Comparison of ENCODE assay signal across 8 mouse cellular contexts in genomic region chr2:125249339-125249738, GRCm38 (mm10). TPM values are rescaled to one million over a fixed set of nuclear protein-coding genes. Genes with fewer than 3 reads are reported as not detected.
DNase-seq lines count a peak whose midpoint lies in the region; ATAC-seq lines count a peak whose summit lies in the region.

No protein-coding gene starts in this region.

- H3K9me3 ChIP-seq in erythroblast, embryonic 14.5 days (ENCODE audit: control insufficient read depth, low read length): no peaks in the 10 kb centered on the region; the same call in 1 of the 2 replicates
- no peaks in the 10 kb centered on the region for H3K9me3 ChIP-seq in liver, embryonic 11.5 days (ENCODE audit: control insufficient read depth, low read length)
- 0 out of 2 replicates have a peak, but pooled peaks cover under 1% of the 10 kb centered on the region for H3K9me3 ChIP-seq in forebrain, embryonic 12.5 days
- H3K9me3 ChIP-seq in liver, embryonic 15.5 days (replicated peaks): no peaks in the 10 kb centered on the region

- peaks cover 62% of the 10 kb centered on the region for H3K4me1 ChIP-seq in erythroblast, embryonic 14.5 days (ENCODE audit: control insufficient read depth)
- H3K4me1 ChIP-seq in liver, embryonic 11.5 days (replicated peaks; ENCODE audit: control insufficient read depth, insufficient read depth, low read length): peaks cover 25% of the 10 kb centered on the region
- H3K4me1 ChIP-seq in forebrain, embryonic 12.5 days: peaks cover 24% of the 10 kb centered on the region
- H3K4me1 ChIP-seq in liver, embryonic 15.5 days (replicated peaks): peaks cover 53% of the 10 kb centered on the region

- H3K27ac ChIP-seq in liver, embryonic 11.5 days (ENCODE audit: low read depth, low read length): no peak overlapping the region
- no peak overlapping the region for H3K27ac ChIP-seq in forebrain, embryonic 12.5 days
- 0 out of 2 replicates have a peak overlapping the region, but pooled peaks have one; percentile 12 for H3K27ac ChIP-seq in liver, embryonic 15.5 days (replicated peaks)

- 67% methylated on average over 4 of the region's 4 CpGs for WGBS in liver, embryonic 11.5 days
- WGBS in forebrain, embryonic 12.5 days: 85% methylated on average over 4 of the region's 4 CpGs
- WGBS in liver, embryonic 15.5 days (ENCODE audit: insufficient replicate concordance): 44% methylated on average over 4 of the region's 4 CpGs

- H3K36me3 ChIP-seq in erythroblast, embryonic 14.5 days (ENCODE audit: control insufficient read depth): peaks cover 61% of the 10 kb centered on the region
- peaks cover 33% of the 10 kb centered on the region for H3K36me3 ChIP-seq in liver, embryonic 11.5 days (ENCODE audit: control insufficient read depth, insufficient read depth, low read length)
- H3K36me3 ChIP-seq in forebrain, embryonic 12.5 days (replicated peaks): peaks cover 39% of the 10 kb centered on the region
- H3K36me3 ChIP-seq in liver, embryonic 15.5 days (replicated peaks): peaks cover 48% of the 10 kb centered on the region

- no peak for ATAC-seq in erythroblast, adult 5-6 weeks (replicated peaks; ENCODE audit: low FRiP score, poor library complexity, severe bottlenecking)
- no peak for ATAC-seq in liver, embryonic 11.5 days (replicated peaks; ENCODE audit: low FRiP score)
- no peak for ATAC-seq in forebrain, embryonic 12.5 days (ENCODE audit: low FRiP score)
- ATAC-seq in liver, embryonic 15.5 days (ENCODE audit: insufficient read depth): no peak
- ATAC-seq in megakaryocyte-erythroid progenitor cell, adult 5-6 weeks (replicated peaks; ENCODE audit: low FRiP score, low TSS enrichment, poor library complexity, severe bottlenecking): no peak

- peak overlapping the region; percentile 87 for H3K4me3 ChIP-seq in erythroblast, embryonic 14.5 days (replicated peaks)
- H3K4me3 ChIP-seq in liver, embryonic 11.5 days (ENCODE audit: low read depth, low read length): peak overlapping the region; percentile 94
- peak overlapping the region; percentile 72 for H3K4me3 ChIP-seq in forebrain, embryonic 12.5 days (replicated peaks)
- H3K4me3 ChIP-seq in liver, embryonic 15.5 days (replicated peaks): peak overlapping the region; percentile 85

- H3K27me3 ChIP-seq in erythroblast, embryonic 14.5 days (ENCODE audit: control insufficient read depth): no peaks in the 10 kb centered on the region
- H3K27me3 ChIP-seq in liver, embryonic 11.5 days (replicated peaks; ENCODE audit: control insufficient read depth, insufficient read depth, low read length): no peaks in the 10 kb centered on the region
- H3K27me3 ChIP-seq in forebrain, embryonic 12.5 days: no peaks in the 10 kb centered on the region
- H3K27me3 ChIP-seq in liver, embryonic 15.5 days: no peaks in the 10 kb centered on the region

- DNase-seq in liver, embryonic 11.5 days (ENCODE audit: low spot score): no peak
- DNase-seq in liver: no peak
- no peak for DNase-seq in Muller cell, postnatal 12 days (ENCODE audit: inconsistent ontology term)

- H3K9ac ChIP-seq in liver, embryonic 11.5 days (ENCODE audit: low read depth, low read length): peak overlapping the region; percentile 99
- H3K9ac ChIP-seq in forebrain, embryonic 12.5 days: 0 out of 2 replicates have a peak overlapping the region, but pooled peaks have one; percentile 87
- H3K9ac ChIP-seq in liver, embryonic 15.5 days: peak overlapping the region; percentile 85; the same call in 1 of the 2 replicates

- H3K4me2 ChIP-seq in liver, embryonic 11.5 days: peak overlapping the region; percentile 88
- H3K4me2 ChIP-seq in forebrain, embryonic 12.5 days: peak overlapping the region; percentile 64
- H3K4me2 ChIP-seq in liver, embryonic 15.5 days: peak overlapping the region; percentile 89

RNA-seq across cellular contexts. Expression of gene Dut, which starts 2.3 kb away (rescaled TPM):
- 13.5 and 15.7 TPM in 2 replicates for polyA plus RNA-seq in erythroblast, embryonic 14.5 days (2012)
- total RNA-seq in erythroblast, adult 5-6 weeks (2015; ENCODE audit: low replicate concordance): 37.2 and 67.4 TPM in 2 replicates
- 39.2 and 80.6 TPM in 2 replicates for total RNA-seq in erythroblast, adult 5-6 weeks (2017; ENCODE audit: low replicate concordance)
- polyA plus RNA-seq in liver, embryonic 11.5 days (2014; fragmentation: Nextera tagmentation; extraction: Ambion mirVana): 334 and 345 TPM in 2 replicates
- polyA plus RNA-seq in forebrain, embryonic 12.5 days (2016; fragmentation: Nextera tagmentation; extraction: Ambion mirVana): 224 and 225 TPM in 2 replicates
- 87.7 and 101 TPM in 2 replicates for polyA plus RNA-seq in liver, embryonic 15.5 days (2015; fragmentation: Nextera tagmentation; extraction: Ambion mirVana)
- 495 and 588 TPM in 2 replicates for total RNA-seq in megakaryocyte-erythroid progenitor cell, adult 5-6 weeks (2014; fragmentation: Nextera tagmentation)
- total RNA-seq in megakaryocyte-erythroid progenitor cell, adult 5-6 weeks (2017): 309 and 443 TPM in 2 replicates
